Mouse (Mus musculus): Measurements from ENCODE around the gene Glg1. TPM values are rescaled to one million over a fixed set of nuclear protein-coding genes. Genes with fewer than 3 reads are reported as not detected.
A peak's percentile ranks its signal among the peaks of the same experiment; 100 is the strongest.
"Not testable (repeated sequence)": the region's sequence is repeated elsewhere in the genome, so short reads cannot be mapped to it uniquely, and the experiment has no call there.

Glg1 gene
- polyA plus RNA-seq (2014; fragmentation: Nextera tagmentation; extraction: Ambion mirVana): 76.7 and 80.0 TPM in 2 replicates

- no peaks in the 10 kb centered on the region; the same call in 1 of the 2 replicates for H3K36me3 ChIP-seq (ENCODE audit: control insufficient read depth, insufficient read depth, low read length)
- H3K4me2 ChIP-seq (ENCODE audit: low read depth, low read length, severe bottlenecking): peak within 1 kb of the TSS; percentile 47
- peak within 1 kb of the TSS; percentile 92 for H3K27ac ChIP-seq (ENCODE audit: low read depth, low read length)
- no peaks in the 10 kb centered on the region for H3K4me1 ChIP-seq (replicated peaks; ENCODE audit: control insufficient read depth, insufficient read depth, low read length)
- under 1% methylated on average over 73 of the region's 76 CpGs for WGBS
- peak; percentile 97 for DNase-seq (ENCODE audit: low spot score)
- no peaks in the 10 kb centered on the region for H3K27me3 ChIP-seq (ENCODE audit: control insufficient read depth, insufficient read depth, low read length)
- H3K9me3 ChIP-seq (ENCODE audit: control insufficient read depth, low read length): no peaks in the 10 kb centered on the region
- ATAC-seq (replicated peaks; ENCODE audit: low FRiP score): peak; percentile 91
- H3K9ac ChIP-seq (ENCODE audit: low read length): peak within 1 kb of the TSS; percentile 96
- H3K4me3 ChIP-seq (ENCODE audit: low read depth, low read length): peak within 1 kb of the TSS; percentile 92
Measured at GRCm38 (mm10) chr8:111258631-111259407, at the start of gene Glg1. Glg1 (minus strand) TSS chr8:111259216.

DNA sequence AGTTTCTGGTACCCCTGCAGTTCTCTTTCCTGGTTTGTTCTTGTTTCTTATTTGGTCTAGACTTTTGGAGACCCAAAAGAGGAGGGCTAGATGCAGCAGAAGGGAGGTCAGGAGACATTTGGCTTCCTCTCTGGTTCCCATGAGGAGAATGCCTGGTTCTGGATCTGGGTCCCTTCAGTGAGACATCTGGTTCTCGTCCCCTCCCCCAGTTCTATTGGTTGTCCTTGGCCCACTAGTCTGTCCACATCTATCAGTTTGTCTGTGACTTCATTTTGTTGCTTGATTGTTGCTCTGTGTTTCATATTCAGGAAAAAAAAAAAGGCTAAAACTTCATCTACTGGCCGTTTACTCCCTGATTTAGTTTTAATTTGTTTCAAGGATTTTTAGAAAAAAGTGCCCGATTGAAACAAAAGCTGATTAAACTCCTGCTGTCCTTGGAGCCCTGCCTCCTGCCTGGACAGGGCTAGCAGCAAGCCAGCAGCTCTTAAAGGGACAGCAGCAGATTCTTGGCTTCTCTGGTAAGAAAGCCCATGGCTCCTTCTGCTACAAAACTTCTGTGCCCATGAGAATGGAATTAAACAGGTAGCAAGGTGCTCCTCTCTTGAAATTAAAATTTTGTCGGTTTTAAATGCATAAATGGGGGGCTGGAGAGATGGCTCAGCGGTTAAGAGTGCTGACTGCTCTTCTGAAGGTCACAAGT lies 46.2 kb upstream of the Glg1 start:
- no peak for ATAC-seq (replicated peaks; ENCODE audit: low FRiP score)
- 20% methylated on average over 5 of the region's 5 CpGs for WGBS
- Histone ChIP-seq H3K4me1 (replicated peaks; ENCODE audit: control insufficient read depth, insufficient read depth, low read length) (no peaks in the 10 kb centered on the region), H3K36me3 (ENCODE audit: control insufficient read depth, insufficient read depth, low read length) (no peaks in the 10 kb centered on the region), H3K9me3 (ENCODE audit: control insufficient read depth, low read length) (no peaks in the 10 kb centered on the region), H3K4me2 (ENCODE audit: low read depth, low read length, severe bottlenecking) (no peak overlapping the region), H3K27ac (ENCODE audit: low read depth, low read length) (no peak overlapping the region), H3K9ac (ENCODE audit: low read length) (no peak overlapping the region), H3K4me3 (ENCODE audit: low read depth, low read length) (no peak overlapping the region), H3K27me3 (ENCODE audit: control insufficient read depth, insufficient read depth, low read length) (no peaks in the 10 kb centered on the region)
- DNase-seq (ENCODE audit: low spot score): no peak

GRCm38 (mm10) chr8:111304359-111304758 lies 45.3 kb upstream of the Glg1 start:
- no peaks in the 10 kb centered on the region for H3K4me1 ChIP-seq (replicated peaks; ENCODE audit: control insufficient read depth, insufficient read depth, low read length)
- no peak overlapping the region for H3K4me2 ChIP-seq (ENCODE audit: low read depth, low read length, severe bottlenecking)
- no peak overlapping the region for H3K27ac ChIP-seq (ENCODE audit: low read depth, low read length)
- H3K9me3 ChIP-seq (ENCODE audit: control insufficient read depth, low read length): no peaks in the 10 kb centered on the region
- ATAC-seq (replicated peaks; ENCODE audit: low FRiP score) (no peak), DNase-seq (ENCODE audit: low spot score) (no peak)
- no peaks in the 10 kb centered on the region for H3K27me3 ChIP-seq (ENCODE audit: control insufficient read depth, insufficient read depth, low read length)
- no peaks in the 10 kb centered on the region for H3K36me3 ChIP-seq (ENCODE audit: control insufficient read depth, insufficient read depth, low read length)
- no peak overlapping the region for H3K4me3 ChIP-seq (ENCODE audit: low read depth, low read length)
- whole genome bisulfite sequencing: 94% methylated on average over 3 of the region's 3 CpGs
- no peak overlapping the region for H3K9ac ChIP-seq (ENCODE audit: low read length)

- not testable (repeated sequence) for H3K4me3 ChIP-seq (ENCODE audit: low read depth, low read length); H3K27ac ChIP-seq (ENCODE audit: low read depth, low read length); H3K9ac ChIP-seq (ENCODE audit: low read length); H3K27me3 ChIP-seq (ENCODE audit: control insufficient read depth, insufficient read depth, low read length); DNase-seq (ENCODE audit: low spot score); H3K4me2 ChIP-seq (ENCODE audit: low read depth, low read length, severe bottlenecking); ATAC-seq (replicated peaks; ENCODE audit: low FRiP score); H3K4me1 ChIP-seq (replicated peaks; ENCODE audit: control insufficient read depth, insufficient read depth, low read length); H3K9me3 ChIP-seq (ENCODE audit: control insufficient read depth, low read length); H3K36me3 ChIP-seq (ENCODE audit: control insufficient read depth, insufficient read depth, low read length)
- WGBS: 84% methylated on average over 5 of the region's 5 CpGs
Measured at GRCm38 (mm10) chr8:111303076-111303803, 44.2 kb upstream of the Glg1 start.

DNA sequence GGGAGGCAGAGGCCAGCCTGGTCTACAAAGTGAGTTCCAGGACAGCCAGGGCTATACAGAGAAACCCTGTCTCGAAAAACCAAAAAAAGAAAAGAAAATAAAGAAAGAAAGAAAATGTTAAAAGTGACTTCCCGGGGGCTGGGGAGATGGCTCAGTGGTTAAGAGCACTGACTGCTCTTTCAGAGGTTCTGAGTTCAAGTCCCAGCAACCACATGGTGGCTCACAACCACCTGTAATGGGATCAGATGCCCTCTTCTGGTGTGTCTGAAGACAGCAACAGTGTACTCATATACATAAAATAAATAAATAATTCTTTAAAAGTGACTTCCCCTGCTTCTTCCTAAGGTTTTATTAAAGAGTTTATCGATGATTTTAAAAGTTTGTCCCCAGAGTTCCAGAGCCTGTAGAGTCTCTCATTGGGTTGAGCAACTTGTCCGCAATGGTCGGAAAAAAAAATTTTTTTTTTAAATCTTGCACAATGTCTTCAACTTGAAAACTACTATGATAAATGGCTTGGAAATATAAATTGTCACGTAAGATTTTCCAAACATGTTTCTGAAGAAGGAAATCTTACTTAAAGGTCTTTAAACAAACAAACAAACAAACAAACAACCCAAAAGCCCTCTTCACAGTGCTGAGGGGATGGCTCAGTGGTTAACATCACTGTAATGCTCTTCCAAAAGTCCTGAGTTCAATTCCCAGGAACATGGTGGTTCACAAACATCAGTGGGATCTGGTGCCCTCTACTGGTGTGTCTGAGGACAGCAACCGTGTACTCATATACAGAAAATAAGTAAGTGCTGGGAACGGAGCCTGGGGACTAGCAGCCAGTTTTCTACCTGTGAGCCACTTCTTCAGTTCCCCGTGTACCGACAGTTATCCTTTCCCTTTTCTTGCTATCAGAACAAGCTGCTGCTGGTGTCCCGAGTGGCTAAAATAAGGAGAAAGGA lies 41.9 kb upstream of the Glg1 start:
- ATAC-seq (replicated peaks; ENCODE audit: low FRiP score) (no peak), DNase-seq (ENCODE audit: low spot score) (no peak)
- no peaks in the 10 kb centered on the region for H3K9me3 ChIP-seq (ENCODE audit: control insufficient read depth, low read length)
- peak overlapping the region; percentile 80 for H3K27ac ChIP-seq (ENCODE audit: low read depth, low read length)
- 68% methylated on average over 11 of the region's 11 CpGs for WGBS
- peak overlapping the region; percentile 94 for H3K4me3 ChIP-seq (ENCODE audit: low read depth, low read length)
- peak overlapping the region; percentile 47; the same call in 1 of the 2 replicates for H3K9ac ChIP-seq (ENCODE audit: low read length)
- H3K27me3 ChIP-seq (ENCODE audit: control insufficient read depth, insufficient read depth, low read length): no peaks in the 10 kb centered on the region
- H3K36me3 ChIP-seq (ENCODE audit: control insufficient read depth, insufficient read depth, low read length): no peaks in the 10 kb centered on the region; the same call in 1 of the 2 replicates
- H3K4me1 ChIP-seq (replicated peaks; ENCODE audit: control insufficient read depth, insufficient read depth, low read length): peaks cover 4% of the 10 kb centered on the region
- peak overlapping the region; percentile 31; the same call in 1 of the 2 replicates for H3K4me2 ChIP-seq (ENCODE audit: low read depth, low read length, severe bottlenecking)

GRCm38 (mm10) chr8:111299821-111300568 lies 41.0 kb upstream of the Glg1 start, which contains the start of gene Rfwd3:
Rfwd3 (minus strand) TSS chr8:111300222.
- Histone ChIP-seq H3K36me3 (ENCODE audit: control insufficient read depth, insufficient read depth, low read length) (no peaks in the 10 kb centered on the region; the same call in 1 of the 2 replicates), H3K27ac (ENCODE audit: low read depth, low read length) (peak within 1 kb of the TSS; percentile 80), H3K4me2 (ENCODE audit: low read depth, low read length, severe bottlenecking) (peak within 1 kb of the TSS; percentile 54), H3K9ac (ENCODE audit: low read length) (peak within 1 kb of the TSS; percentile 97), H3K9me3 (ENCODE audit: control insufficient read depth, low read length) (no peaks in the 10 kb centered on the region), H3K4me1 (replicated peaks; ENCODE audit: control insufficient read depth, insufficient read depth, low read length) (peaks cover 4% of the 10 kb centered on the region), H3K4me3 (ENCODE audit: low read depth, low read length) (peak within 1 kb of the TSS; percentile 94), H3K27me3 (ENCODE audit: control insufficient read depth, insufficient read depth, low read length) (no peaks in the 10 kb centered on the region)
- ATAC-seq (replicated peaks; ENCODE audit: low FRiP score) (peak; percentile 98), DNase-seq (ENCODE audit: low spot score) (peak; percentile 98)
- WGBS: under 1% methylated on average over 66 of the region's 67 CpGs

- H3K36me3 ChIP-seq (ENCODE audit: control insufficient read depth, insufficient read depth, low read length): peaks cover under 1% of the 10 kb centered on the region
- peak overlapping the region; percentile 80 for H3K27ac ChIP-seq (ENCODE audit: low read depth, low read length)
- WGBS: 0% methylated on average over 28 of the region's 28 CpGs
- peak overlapping the region; percentile 94 for H3K4me3 ChIP-seq (ENCODE audit: low read depth, low read length)
- H3K4me2 ChIP-seq (ENCODE audit: low read depth, low read length, severe bottlenecking): peak overlapping the region; percentile 54
- DNase-seq (ENCODE audit: low spot score) (peak; percentile 81), ATAC-seq (replicated peaks; ENCODE audit: low FRiP score) (peak; percentile 4; the same call in 1 of the 2 replicates)
- peak overlapping the region; percentile 97 for H3K9ac ChIP-seq (ENCODE audit: low read length)
- no peaks in the 10 kb centered on the region for H3K27me3 ChIP-seq (ENCODE audit: control insufficient read depth, insufficient read depth, low read length)
- H3K4me1 ChIP-seq (replicated peaks; ENCODE audit: control insufficient read depth, insufficient read depth, low read length): peaks cover 4% of the 10 kb centered on the region
- H3K9me3 ChIP-seq (ENCODE audit: control insufficient read depth, low read length): no peaks in the 10 kb centered on the region
Measured at GRCm38 (mm10) chr8:111299363-111299820, 40.4 kb upstream of the Glg1 start.
